Mouse (Mus musculus) urinary bladder, postnatal 10 days (tissue): ENCODE measurements around the gene Clcnkb.

Experiments
- DNase-seq: peaks from one replicate; pipeline ENCODE4 v3.0.0; 2022; ENCODE audit warnings: low spot score

The Clcnkb gene

DNA sequence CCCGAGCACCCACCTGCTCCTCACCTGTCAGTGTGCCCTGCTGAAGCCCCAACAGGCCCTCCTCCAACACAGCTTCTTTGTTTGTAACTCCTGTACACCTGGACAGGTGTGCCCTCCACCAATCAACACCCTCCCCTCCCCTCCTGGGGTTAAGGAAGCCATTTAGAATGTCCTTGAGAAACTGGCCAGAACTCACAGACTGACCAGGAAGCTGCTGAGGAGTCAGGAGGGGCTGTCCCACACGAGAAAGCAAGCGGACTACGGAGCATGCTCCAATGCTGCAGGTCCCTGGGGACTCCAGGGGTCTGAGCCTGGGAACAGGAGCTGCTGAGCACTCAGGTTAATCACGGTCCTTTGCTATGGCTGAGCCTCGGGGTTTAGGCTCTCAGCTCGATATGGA lies at the start of gene Clcnkb:
TSS of gene Clcnkb (minus strand) at position 91 of the 400 bp plus-strand sequence.
- no peak for DNase-seq

DNA sequence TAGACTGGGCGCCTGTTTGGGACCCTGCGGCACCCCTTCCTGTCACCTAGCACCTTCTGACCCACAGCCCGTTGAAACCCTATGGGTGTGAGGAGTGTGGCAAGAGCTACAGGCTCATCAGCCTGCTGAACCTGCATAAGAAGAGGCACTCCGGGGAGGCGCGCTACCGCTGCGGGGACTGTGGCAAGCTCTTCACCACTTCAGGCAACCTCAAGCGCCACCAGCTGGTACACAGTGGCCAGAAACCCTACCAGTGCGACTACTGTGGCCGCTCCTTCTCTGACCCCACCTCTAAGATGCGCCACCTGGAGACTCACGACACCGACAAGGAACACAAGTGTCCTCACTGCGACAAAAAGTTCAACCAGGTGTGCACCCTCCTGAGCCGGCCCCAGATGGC lies 48.9 kb upstream of the Clcnkb start:
- no peak for DNase-seq

DNA sequence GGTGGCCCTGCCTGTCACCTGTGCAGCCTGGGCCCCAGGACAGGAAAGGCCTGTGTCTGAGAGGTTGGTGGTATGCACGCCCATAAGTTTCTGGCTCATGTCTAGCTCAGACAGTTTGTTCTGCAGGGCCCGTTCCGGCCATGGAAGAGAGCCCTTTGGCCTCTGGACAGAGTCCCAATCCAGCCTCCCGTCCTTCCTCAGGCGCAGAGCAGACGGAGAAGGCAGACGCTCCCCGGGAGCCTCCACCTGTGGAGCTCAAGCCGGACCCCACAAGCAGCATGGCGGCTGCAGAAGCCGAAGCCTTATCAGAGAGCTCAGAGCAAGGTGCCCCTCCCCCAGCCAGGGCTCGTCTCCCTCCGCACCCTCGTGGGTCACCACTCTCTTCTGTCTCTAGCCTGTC lies 47.7 kb upstream of the Clcnkb start:
- DNase-seq = no peak

DNA sequence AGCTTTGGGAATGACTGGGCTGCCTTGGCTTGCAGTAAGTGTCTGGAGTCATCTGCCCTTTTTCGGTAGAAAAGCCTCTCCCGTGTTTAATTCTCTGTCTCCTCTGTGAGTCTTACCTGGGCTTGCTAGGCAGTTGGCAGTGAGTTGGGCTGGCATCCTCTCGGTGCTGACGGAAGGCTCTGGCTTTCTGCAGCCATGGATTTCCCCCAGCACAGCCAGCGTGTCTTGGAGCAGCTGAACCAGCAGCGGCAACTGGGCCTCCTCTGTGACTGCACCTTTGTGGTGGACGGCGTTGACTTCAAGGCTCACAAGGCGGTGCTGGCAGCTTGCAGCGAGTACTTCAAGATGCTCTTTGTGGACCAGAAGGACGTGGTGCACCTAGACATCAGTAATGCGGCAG lies 45.8 kb upstream of the Clcnkb start:
- DNase-seq = no peak

DNA sequence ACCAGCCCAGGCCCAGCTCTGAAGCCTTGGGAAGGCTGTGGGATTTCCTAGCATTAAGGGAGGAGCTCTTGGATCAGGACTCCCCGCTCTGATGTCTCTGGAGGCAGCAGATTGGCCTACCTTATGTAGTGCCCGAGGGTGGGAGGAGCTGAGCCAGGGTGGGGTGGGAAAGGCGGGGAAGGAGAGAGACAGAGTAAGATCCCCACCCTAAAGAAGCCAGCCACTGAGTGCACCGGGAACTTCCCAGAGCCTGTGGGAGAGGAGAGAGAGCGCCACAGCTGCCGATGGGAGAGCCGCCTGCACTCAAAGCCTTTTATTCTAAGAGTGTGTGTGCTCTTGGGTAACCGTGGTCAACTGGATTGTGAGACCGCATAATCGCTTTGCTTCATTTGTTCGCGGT lies 45.3 kb upstream of the Clcnkb start:
- DNase-seq = no peak

DNA sequence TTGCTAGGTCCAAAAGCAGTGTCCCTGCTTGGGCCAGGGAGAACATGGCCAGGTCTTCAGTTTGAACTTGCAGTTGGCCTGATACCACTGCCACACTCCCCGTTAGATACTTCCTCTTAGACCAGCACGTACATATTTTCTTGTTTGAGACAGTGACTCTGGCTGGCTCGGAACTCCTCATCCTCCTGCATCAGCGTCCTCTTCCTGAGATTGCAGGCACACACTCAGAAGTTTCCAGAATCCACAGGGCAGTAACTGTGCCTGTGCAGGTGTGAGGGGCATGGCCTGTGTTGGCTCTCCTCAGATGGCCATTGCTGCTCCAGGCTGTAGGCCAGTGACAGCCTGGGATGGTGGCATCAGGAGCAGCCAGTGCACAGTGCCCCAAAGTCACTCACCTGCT lies 44.7 kb upstream of the Clcnkb start:
- no peak for DNase-seq

DNA sequence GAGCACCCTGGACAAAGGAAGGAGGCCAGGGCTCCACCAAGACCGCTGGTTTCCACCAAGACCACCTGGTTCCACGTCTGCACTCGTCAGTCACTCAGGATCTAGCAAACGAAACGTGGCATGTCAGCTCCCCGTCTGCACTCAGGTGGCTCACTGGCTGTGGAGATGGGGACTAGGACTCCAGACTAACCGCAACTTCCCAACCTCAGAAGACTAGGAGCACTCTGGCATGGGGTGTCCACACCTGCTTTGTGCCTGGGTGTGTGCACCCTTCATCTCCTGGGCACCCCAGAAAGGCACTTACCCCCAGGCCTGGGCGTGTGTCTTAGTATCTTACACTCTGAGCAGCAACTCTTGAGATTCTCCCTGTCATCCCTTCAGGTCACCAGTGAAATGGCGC lies 44.0 kb upstream of the Clcnkb start:
- DNase-seq = no peak

DNA sequence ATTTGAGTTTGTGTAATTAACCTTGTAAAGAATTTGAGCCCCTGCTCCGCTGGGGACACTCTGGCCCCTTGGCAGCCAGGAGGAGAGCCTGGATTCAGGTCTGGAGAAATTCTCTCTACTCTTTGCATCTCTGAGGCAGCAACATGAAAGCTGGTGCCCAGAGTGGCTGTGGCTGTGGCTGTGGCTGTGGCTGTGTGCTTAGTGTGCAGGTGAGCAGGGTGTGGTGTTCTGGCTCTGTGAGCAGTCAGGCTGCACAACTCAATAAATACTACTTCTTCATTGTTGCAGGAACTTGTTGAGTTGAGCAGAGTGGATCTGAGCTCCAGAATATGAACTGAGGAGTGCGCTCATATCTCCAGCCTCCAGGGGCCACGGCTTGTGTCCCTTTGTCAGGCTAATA lies 43.1 kb upstream of the Clcnkb start:
- DNase-seq = no peak

DNA sequence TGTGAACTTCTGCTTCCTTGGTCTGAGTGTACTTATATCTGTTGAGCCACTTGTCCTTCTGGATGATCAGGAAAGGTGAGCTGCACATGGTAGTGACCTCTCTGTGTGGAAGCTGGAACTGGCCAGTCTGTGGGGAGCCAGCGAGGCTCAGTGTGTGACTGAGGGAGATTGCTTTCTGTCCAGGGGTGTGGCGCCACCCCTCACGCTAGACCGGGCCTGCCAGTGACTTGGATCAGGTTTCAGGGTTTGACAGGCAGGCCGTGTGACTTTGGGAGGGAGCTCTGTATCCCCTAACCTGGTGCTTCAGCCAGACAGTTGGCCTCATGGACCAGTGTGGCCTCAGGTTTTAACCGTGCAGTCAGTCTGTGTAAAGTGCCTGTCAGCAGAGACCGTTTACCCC lies 42.4 kb upstream of the Clcnkb start:
- no peak for DNase-seq

DNA sequence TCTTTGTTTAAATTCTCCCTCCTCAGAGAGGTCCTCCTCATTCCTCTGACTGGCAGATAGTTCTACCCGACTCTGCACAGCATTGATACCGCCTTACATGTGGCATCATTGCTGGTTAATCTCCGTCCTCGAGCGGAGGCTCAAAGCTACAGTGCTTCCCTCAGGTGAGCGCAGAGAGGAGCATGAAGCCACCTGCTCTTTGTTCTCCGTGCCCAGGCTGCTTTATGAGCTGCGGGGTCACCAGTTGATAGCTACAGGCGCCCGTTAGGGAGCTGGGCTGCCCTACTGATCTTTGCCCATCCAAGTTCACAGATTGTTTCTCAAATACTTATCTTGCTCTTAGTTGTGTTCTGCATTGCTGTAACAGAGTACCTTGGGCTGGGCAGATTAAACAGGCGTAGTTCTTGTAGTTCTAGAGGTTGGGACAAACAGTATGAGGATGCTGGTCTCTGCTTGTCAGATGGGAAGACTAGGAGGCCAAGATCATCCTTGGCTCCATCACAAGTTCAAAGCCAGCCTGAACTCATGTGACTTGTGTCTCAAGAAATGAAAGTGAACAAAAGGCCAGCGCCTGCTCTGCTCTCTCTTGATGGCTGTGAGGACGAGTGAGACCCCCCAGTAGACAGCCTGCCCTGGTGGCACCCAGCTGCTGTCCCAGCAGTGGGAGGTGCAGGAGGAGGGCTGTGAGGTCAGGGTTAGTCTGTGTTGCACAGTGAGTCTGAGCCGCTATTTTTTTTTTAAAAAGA lies 40.6 kb upstream of the Clcnkb start:
- DNase-seq = no peak

DNA sequence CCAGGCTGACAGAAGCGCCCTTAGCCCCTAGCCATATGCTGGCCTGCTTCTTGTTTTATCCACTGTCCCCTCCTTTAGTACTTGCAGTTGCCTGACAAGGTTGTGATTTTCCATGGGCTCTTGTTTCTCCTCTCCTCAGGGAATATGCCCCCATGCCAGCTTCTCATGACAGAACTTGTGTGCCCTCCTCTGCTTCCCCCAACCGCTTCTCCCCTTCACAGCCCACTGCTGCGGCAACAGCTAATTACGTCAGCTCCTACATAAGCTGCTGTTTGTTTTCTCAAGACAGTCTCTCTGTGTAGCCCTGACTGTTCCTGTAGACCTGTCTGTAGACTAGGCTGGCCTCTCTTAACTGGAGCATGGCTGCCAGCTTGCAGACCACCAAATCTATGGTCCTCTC lies 39.7 kb upstream of the Clcnkb start:
- DNase-seq = no peak

DNA sequence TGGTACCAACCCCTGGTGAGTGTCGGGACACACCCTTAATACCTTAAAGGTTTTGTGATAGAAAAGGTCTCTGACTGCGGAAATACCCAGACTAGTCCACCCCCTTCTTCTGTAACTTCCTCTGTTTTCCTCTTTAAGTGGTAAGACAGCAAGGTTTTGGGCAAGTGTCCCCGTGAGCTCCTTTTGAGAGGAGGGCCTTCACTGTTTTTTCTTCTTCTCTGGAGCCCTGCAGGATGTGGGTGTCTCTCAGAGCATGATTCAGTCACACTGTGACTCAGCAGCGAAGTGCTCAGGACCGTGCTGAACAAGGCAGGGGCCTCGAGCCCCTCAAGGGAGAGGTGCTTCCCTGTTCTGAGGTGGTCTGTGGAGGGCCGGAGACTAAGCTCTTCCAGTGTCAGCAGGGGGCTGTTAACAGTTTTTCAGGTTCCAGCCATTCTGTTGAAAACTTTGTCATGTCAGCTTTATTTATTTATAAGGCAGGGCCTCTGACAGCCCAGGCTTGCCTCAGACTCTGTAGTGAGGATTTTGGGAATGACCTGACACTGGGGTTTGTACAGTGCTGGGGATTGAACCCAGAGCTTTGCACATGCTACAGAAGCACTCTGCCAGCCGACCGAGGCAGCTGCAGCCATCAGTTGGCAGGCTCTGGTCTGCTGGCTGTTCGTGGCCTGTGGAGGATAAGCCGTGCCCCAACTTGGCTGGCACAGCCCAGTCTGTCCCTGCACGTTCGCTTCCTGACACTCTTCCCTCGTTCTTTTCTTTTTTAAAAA lies 39.0 kb upstream of the Clcnkb start:
- DNase-seq = no peak

DNA sequence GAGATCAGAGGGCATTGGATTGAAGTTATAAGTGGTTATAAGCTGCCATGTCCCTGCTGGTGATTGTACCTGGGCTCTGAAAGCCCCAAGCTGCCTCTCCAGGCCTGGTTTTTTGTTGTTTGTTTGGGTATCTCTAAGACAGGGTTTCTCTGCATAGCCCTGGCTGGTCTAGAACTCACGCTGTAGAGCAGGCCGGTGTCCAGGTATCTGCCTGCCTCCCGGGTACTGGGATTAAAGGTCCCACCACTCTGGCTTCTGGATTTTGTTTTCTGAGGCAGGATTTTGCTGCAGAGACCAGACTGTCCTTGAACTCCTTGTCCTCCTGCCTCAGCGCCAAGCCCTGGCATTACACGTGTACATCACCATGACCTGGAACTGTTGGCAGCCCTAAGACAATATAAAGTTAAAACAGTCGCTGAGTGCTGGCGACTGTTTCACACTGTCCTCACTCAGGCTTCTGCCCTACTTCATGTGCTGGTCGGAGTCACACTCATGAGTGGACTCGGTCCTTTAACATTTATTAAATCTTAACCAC lies 36.2 kb upstream of the Clcnkb start:
- DNase-seq = no peak

DNA sequence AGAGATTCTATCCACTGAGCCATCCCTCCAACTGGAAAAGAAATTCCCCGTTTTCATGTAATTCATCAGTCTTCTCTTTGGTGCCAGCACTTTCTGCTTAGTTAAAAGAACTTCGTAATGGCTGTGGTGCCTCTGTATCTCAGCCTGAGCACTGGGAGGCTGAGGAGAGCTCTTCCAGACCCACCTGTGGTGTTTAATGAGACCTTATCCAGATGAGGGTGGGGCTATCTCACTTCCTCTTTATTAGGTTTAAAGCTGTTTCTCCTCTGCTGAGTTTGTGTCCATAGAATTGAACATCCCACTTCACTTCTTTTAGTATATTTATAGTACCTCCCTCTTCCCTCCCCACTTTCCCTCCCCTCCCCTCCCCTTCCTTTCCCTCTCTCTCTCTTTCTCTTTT lies 35.4 kb upstream of the Clcnkb start:
- DNase-seq = no peak

DNA sequence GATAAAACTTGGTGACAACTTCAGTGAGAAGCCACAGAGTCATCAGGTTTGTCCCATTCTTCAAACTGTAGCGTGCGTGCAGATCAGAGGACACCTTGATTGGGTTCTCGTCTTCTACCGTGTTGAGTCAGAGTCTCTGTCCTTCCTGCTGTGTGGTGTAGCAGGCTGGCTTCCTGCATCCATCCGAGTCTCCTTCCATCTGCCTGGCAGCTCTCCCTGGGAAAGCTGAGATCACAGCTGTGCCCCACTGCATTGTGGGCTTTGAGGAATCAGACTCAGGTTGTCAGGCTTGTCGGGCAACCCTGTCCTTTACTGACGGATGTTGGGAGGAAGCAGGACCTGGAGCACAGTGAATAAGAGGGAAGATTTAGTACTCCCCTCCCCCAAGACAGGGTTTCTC lies 30.4 kb upstream of the Clcnkb start:
- no peak for DNase-seq

DNA sequence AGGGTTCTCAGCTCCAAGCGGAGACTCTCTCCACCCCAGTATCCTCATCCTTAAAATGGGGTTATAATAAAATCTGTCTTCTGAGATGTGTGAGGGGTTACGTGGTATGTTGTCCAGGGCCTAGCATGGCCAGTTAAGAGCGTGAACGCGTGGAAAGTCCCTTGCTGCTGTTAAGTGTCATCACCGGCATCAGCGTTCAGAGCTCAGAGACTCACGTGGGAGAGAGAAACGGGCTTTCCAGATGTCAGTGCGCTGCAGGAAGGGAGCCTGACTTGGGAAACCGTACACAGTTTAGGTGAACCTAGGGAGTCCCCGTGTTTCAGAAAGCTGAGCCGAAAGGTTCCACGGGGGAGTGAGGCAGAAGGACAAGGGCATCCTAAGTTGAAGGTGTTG lies 29.5 kb upstream of the Clcnkb start:
- no peak for DNase-seq

DNA sequence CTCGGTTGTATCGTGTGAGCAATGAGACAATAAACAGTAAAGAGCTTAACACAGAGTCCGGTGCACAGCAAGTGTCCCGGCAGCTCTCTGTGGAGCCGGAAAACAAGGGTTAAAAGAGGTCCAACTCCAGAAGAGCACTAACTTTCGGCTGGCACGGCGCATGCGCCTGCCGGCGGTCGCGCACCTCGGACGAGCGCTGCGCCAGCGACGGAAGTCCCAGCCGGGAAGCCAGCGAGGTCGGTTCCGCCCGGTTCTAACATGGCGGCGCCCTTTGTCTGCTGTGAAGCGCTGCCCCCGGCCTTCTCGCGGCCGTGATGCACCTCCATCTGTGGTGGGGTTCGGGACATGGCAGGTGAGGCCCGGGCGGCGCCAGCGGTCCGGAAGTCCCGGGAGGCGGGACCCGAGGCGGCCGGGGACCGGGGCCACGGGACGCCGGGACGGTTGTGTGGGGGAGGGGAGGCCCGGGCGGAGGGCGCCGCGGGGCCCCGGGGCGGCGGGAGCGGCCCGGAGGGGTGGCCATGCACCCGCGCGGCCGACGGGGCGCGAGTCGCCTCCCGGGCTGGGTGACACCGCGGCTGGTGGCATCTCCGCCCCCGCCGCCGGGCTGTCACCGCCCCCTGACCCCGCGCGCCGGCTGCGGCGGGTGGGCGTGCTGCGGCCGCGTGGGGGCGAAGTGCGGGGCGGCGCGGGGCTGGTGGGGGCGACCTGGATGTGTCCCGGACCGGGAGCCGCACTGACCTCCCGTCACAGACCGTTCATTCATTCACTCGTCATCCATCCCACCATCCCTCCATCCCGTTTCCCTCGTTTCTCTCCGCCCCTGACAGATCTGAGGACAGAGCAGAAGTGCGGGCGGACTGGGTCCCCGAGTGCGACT lies 28.9 kb upstream of the Clcnkb start, which contains the start of gene Zbtb17:
TSS of gene Zbtb17 (plus strand) at position 204 of the 877 bp plus-strand sequence.
- peak; percentile 64 for DNase-seq

DNA sequence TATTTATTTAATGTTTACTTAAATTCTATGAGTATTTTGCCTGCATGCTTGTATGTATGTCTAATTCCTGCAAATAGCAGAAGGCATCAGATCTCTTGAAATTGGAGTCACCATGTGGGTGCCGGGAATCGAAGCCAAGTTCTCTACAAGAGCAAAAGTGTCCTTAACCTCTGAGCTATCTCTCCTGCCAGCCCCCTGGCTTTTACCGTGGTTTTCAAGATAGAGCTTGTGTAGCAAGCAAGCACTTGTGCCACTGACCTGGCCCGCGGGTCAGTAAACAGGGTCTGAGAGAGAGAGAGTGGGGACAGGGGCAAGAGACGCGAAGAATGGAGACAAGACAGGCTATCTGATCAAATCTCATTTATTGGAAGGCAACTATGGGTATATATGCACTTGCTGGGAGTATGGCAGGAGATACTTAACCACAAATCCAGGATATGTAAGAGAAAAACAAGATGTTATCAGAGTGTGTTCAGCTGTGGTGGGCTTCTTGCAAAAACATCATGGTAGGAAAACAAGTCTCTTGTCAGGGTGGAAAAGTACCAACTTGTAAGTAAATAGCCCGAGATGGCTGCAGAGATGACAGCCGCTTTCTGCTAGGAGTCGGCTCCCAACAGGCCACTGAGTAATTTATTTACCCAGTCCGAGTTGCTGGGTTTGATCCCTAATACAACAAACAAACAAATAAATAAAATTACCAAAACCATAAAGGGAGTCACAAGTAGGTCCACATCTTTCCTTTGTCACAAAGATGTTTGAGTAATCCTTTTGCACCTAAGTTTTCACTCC lies 28.0 kb upstream of the Clcnkb start:
- DNase-seq = no peak

DNA sequence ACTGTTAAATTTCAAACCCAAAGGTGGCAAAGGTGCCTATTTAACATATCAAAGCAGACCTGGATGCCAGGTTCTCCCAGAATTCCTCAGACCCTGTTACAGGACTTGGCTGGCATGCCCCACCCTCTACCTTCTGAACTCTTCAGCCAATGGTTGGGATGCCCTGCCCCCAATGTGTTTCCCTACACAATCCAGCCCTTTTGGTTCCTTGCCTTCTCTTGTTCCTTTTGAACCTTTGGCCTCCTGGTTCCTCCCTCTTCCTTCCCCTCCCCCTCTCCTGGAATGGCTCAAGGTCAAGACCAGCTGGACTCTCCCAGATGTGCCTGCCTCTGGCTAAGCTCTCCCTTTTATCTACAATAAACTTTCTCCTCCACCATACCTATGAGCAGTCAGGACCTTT lies 25.1 kb upstream of the Clcnkb start:
- no peak for DNase-seq

DNA sequence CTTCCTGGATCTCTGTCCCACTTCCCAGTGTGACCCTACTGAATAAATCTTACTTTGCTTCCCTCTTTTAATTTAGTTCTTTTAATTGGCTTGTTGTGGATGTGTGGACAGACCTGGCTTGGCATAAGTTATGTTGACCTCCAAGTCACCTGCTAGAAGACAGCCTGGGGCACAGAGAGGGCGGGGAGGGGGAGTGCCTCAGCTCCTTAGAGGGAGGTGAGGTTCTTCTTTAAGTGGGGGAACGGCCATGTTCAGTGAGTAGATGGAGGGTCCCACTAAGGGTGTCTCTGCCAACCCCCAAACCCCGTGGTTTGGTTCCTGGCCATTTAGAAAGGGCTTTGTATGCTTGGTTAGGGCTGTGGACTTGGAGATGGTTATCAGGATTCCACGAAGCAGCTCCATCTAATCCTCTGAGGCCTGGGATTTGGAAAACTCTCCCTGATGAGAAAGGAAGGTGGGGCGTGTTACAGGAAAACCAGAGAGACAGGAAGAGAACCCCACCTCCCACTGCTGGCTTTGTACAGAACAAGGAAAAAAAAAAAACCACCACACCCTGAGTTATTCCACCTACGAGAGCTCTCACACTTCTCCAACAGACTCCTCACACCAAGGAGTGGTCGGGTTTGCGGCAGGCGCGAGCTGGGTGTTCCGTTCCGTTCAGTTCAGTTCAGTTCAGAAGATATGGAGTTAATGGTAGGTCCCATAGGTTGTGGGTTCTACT lies 23.4 kb upstream of the Clcnkb start:
- DNase-seq = no peak

DNA sequence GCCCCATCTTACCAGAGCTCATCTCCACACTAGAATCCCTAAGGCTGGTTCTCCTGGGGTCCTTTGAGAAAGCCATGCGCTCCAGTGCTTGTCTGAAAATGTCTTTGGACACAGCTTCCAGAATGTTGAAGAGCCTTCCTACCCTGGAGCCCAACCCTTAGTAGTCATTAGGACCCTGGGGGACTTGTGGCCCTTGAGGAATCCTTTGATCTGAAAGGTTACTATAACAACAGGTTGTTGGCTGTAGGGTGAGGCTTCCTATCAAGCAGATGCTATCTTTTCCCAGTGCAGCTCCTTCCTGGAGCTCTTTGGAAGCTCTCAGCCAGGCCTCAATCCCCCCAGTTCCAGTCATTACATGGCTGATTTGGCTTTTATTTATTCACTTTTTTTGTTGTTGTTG lies 20.2 kb upstream of the Clcnkb start, which contains the start of gene Srarp:
TSS of gene Srarp (minus strand) at position 132 of the 400 bp plus-strand sequence.
- DNase-seq = no peak
